Mouse (Mus musculus): ENCODE data around the gene Gpc6.

GRCm38 (mm10) chr14:117166350-117166749 is 241.2 kb downstream of the Gpc6 start:
- TF ChIP-seq POLR2A (IDR thresholded peaks at IDR 0.05; ENCODE audit: insufficient read depth, low read depth, low read length) = no peak
- TF ChIP-seq CTCF (IDR thresholded peaks at IDR 0.05; ENCODE audit: insufficient read depth, low read depth, low read length) = no peak

Measured in olfactory bulb, adult 2 months (tissue).